Mouse (Mus musculus): ENCODE measurements around the gene Ppfia3.
A peak's percentile ranks its signal among the peaks of the same experiment; 100 is the strongest.
"Not testable (repeated sequence)": the region's sequence is repeated elsewhere in the genome, so short reads cannot be mapped to it uniquely, and the experiment has no call there.

The Ppfia3 gene

DNA sequence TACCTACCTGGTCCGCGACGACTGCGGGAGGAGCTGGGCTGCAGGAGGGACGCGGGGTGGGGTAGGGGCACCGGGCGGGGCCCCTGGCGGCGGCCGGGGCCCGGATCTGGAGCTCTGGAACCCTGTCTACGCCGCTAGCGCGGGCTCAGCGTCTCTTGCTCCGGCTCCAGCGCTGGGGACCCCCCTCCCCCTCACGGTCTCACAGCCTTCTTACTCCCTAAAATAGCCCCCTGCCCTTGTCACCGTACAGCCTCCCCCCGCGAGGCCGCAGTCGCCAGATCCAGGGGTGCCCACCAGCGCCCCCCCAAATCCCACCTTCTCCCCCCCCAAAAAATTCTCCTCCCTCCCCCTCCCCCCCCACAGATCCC, at the start of gene Ppfia3:
Gene Ppfia3, minus strand, starts transcription at position 368 of the 368 bp plus-strand sequence.
- no peak for DNase-seq (ENCODE audit: low read depth, low spot score)

DNA sequence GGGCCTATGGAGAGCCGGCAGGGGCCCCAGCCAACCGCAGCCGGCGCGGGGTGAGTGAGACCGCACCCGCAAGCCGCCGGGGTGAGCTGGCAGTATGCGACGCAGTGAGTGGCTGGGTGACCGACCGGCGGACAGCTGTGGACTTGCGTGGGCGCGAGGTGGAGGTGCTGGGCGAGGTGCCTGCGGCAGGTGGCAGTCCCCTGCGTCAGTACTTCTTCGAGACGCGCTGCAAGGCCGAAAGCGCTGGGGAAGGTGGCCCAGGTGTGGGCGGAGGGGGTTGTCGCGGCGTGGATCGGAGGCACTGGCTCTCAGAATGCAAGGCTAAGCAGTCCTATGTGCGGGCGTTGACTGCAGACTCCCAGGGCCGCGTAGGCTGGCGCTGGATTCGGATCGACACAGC, 48.8 kb upstream of the Ppfia3 start:
- DNase-seq (ENCODE audit: low read depth, low spot score), result peak; percentile 51

DNA sequence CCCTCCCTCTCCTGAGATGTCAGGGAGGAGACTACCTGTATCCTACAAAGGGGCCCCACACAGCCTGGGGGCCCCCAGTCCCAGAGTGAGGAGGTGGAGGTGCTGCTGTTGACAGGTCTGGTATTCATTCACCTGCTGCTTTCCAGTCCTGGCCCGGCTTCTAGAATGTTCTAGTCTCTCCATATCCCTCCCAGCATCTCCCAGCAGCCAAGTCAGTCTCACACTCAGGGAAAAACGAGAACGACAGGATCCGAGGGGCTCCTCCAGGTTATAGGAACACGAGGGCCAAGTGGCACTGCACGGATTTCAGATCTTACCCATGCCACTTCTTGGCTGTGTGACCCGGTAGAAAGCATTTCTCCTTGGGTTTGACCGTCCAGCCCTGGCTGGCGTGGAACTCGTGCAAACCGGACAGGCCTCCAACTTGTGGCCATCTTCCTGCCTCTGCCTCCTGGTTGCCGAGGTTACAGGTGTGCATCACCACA, 48.0 kb upstream of the Ppfia3 start:
- no peak for DNase-seq (ENCODE audit: low read depth, low spot score)

GRCm38 (mm10) chr7:45413864-45414739, 47.3 kb upstream of the Ppfia3 start:
- no peak for DNase-seq (ENCODE audit: low read depth, low spot score)

GRCm38 (mm10) chr7:45413113-45413863, 46.5 kb upstream of the Ppfia3 start, which contains the start of gene Ntf5:
Ntf5 (plus strand) TSS chr7:45413695.
- DNase-seq (ENCODE audit: low read depth, low spot score), result no peak

GRCm38 (mm10) chr7:45412421-45412820, 45.6 kb upstream of the Ppfia3 start:
- no peak for DNase-seq (ENCODE audit: low read depth, low spot score)

DNA sequence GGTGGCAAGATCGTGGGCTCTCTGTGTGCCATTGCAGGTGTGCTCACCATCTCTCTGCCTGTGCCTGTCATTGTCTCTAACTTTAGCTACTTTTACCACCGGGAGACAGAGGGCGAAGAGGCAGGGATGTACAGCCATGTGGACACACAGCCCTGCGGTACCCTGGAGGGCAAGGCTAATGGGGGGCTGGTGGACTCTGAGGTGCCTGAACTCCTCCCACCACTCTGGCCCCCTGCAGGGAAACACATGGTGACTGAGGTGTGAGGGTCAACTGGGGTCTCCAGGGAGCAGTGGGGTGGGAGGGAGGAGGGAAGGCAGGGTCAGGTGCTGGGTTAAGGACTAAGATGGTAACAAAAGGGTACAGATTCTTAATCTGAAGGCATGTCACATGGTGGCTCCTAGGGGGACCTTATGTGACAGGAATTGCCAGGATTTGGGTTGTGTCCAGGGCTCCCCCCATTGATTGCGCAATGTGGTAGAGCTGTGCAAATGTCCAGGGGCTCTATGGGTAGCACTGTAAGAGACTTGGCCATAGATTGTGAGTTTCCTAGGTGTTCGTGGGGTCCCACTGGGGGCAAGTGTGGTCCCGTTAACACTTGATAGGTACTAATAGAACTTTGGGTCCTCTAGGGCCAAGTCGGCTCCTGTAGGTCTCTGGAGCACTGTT, 42.8 kb upstream of the Ppfia3 start:
- DNase-seq (ENCODE audit: low read depth, low spot score), result no peak

DNA sequence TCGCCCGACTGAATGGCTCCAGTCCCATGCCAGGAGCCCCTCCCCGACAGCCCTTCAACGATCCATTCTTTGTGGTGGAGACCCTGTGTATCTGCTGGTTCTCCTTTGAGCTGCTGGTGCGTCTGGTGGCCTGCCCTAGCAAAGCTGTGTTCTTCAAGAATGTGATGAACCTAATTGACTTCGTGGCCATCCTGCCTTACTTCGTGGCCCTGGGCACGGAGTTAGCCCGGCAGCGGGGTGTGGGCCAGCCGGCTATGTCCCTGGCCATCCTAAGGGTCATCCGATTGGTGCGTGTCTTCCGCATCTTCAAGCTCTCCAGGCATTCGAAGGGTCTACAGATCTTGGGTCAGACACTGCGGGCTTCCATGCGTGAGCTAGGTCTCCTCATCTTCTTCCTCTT, 42.1 kb upstream of the Ppfia3 start:
- DNase-seq (ENCODE audit: low read depth, low spot score), result no peak

GRCm38 (mm10) chr7:45408351-45408750, 41.5 kb upstream of the Ppfia3 start:
- no peak for DNase-seq (ENCODE audit: low read depth, low spot score)

DNA sequence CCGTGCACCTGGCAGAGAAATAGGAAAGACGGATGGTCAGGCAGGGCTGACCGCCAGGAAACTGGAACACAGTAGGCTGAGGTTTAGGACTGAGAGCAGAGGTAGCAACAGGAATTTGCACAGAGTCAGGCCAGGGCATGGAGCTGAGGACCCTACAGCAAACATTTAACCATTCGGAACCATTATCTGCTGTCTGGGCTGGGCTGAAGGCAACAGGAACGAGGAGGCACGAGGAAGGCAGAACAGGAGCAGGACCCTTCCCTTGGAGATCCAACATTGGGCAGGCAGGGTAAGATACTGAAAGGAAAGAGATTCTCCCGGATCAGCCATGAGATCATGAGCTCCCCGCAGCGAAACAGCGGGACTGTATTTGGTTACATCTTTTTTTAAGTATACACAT, 41.0 kb upstream of the Ppfia3 start:
- DNase-seq (ENCODE audit: low read depth, low spot score), result no peak

- DNase-seq (ENCODE audit: low read depth, low spot score), result peak; percentile 8
Observed at GRCm38 (mm10) chr7:45406157-45407156, 39.6 kb upstream of the Ppfia3 start.

DNA sequence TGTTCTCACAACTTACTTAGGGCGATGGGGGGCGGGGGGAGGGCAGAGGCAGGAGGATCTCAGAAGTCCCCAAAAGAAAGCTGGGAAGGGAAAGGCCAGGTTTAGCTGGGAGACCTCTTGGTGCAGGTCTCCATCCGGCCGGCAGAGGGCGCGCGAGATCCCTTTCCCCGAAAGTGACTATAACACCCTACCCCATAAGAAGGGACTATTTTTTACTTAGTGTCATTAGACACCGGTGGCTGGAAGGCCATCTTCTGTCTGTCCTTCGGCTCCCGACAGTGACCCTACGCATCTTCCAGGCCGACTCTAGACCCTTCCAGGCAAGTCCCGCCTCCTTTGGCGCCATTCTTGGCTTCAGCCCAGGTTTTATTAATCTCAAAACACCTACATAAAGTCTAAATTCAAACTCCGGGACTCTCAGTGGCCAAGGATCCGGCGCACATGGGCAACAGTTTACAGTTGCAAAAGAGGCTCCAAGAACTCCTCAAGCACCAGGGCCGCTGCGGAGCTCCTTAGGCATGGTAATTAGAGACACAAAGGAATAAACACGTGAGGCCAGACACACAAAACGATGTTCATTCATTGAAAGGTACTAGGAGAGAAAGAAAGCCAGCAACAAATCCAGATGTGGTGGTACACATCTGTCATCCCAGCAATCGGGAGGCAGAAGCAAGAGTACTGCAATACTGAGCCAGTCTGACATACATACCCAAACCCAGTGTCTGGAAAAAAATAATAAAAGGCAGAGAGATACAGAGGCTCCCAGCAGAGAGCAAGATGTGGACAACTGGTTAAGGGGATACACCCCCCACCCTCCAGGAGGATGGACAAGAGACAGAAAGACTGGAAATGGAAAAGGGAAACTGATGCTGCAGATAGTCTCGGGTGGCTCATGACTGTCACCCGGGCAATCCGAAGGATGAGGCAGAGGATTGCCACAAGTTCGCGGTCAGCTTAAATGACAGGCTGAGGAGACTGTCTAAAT, 38.6 kb upstream of the Ppfia3 start, which contains the start of gene Kcna7:
Gene Kcna7, plus strand, starts transcription at position 563 of the 985 bp plus-strand sequence.
- DNase-seq (ENCODE audit: low read depth, low spot score), result peak; percentile 45

- DNase-seq (ENCODE audit: low read depth, low spot score), result peak; percentile 66
Observed at GRCm38 (mm10) chr7:45403532-45404261, 36.9 kb upstream of the Ppfia3 start.

- DNase-seq (ENCODE audit: low read depth, low spot score), result no peak
Observed at GRCm38 (mm10) chr7:45401521-45402085, 34.8 kb upstream of the Ppfia3 start.

- no peak for DNase-seq (ENCODE audit: low read depth, low spot score)
Observed at GRCm38 (mm10) chr7:45396787-45397186, 30.0 kb upstream of the Ppfia3 start.

- not testable (repeated sequence) for DNase-seq (ENCODE audit: low read depth, low spot score)
Observed at GRCm38 (mm10) chr7:45396337-45396775, 29.5 kb upstream of the Ppfia3 start.

- peak; percentile 100 for DNase-seq (ENCODE audit: low read depth, low spot score)
Observed at GRCm38 (mm10) chr7:45395578-45396336, 28.9 kb upstream of the Ppfia3 start, which contains the start of gene Snrnp70. Snrnp70 (minus strand) TSS chr7:45395742.
